Mouse (Mus musculus): ENCODE measurements around the gene Donson.
"Not testable (repeated sequence)": the region's sequence is repeated elsewhere in the genome, so short reads cannot be mapped to it uniquely, and the experiment has no call there.

Donson gene

GRCm38 (mm10) chr16:91688023-91688618 is 449 bp downstream of the Donson start:
- DNase-seq (ENCODE audit: low read depth, low spot score) = no peak

DNA sequence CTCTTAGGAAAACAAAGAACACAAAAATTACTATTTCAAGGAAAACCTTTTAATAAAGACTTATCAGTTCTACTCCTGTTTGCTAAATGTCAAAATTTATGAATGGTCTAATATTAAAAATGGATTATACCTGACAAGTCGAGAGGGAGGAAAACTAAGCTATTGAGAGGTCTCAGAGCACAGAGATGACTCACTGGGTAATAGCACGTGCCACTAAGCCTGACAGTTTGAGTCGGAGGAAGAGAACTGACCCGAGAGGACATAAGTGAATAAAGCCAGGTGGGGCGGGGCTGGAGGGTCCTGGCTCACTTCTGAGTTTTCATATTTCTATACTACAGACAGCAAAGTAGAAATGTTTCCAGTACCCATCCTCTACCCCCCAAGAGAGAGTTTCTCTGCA is 2.2 kb downstream of the Donson start:
- DNase-seq (ENCODE audit: low read depth, low spot score) = no peak

GRCm38 (mm10) chr16:91685526-91685925 is 3.0 kb downstream of the Donson start:
- DNase-seq (ENCODE audit: low read depth, low spot score) = no peak

GRCm38 (mm10) chr16:91680656-91681055 is 7.9 kb downstream of the Donson start:
- DNase-seq (ENCODE audit: low read depth, low spot score) = no peak

- no peak for DNase-seq (ENCODE audit: low read depth, low spot score)
Observed at GRCm38 (mm10) chr16:91678147-91678911, 10.2 kb downstream of the Donson start.

DNA sequence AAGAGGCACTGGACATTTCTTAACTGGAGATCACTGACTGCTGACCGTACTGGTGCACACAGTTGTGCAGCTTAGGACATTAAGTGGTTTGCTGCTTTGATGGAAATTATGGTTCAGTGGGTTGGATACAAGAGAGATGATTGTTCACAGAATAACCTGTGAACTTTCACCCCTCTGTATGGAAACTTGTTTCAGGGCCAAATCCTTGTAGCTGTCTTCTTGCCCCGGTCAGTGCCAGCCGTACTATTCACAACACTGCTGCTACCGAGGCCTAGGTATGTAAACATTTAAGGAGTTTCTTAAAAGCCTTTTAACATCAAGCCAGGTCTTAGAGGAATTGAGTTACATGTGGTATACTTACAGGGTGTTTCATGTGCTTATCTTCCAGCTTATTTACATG is 14.1 kb downstream of the Donson start:
- DNase-seq (ENCODE audit: low read depth, low spot score) = no peak

- no peak for DNase-seq (ENCODE audit: low read depth, low spot score)
Observed at GRCm38 (mm10) chr16:91663795-91664194, 24.8 kb downstream of the Donson start.

DNA sequence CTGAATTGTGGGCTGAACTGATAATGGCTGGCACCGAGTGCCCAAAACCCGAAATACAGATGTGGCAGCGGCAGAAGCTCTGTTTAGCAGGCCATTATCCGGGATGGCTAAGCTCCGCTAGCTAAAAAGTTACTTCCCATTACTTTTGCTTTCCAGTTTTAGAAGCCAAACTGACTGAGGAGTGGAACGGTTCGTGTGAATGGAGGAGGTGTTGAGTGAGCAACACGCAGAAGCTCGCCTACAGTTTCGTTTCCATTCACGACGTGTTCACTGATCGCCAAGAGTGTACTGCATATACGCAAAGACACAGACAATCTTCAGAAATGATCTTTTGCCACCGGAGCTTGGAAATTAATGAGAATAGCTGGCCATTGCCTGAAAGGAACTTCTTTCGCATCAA is 26.2 kb downstream of the Donson start:
- DNase-seq (ENCODE audit: low read depth, low spot score) = no peak

GRCm38 (mm10) chr16:91661397-91661796 is 27.2 kb downstream of the Donson start:
- no peak for DNase-seq (ENCODE audit: low read depth, low spot score)

DNA sequence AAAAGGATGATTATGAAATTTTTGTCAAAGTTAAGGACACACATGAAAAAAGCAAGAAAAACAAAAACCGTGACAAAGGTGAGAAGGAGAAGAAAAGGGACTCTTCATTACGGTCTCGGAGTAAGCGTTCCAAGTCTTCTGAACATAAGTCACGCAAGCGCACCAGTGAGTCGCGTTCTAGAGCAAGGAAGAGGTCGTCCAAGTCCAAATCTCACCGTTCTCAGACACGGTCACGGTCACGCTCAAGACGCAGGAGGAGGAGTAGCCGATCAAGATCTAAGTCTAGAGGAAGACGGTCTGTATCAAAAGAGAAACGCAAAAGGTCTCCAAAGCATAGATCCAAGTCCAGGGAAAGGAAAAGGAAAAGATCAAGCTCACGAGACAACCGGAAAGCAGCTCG is 28.8 kb downstream of the Donson start:
- DNase-seq (ENCODE audit: low read depth, low spot score) = no peak

DNA sequence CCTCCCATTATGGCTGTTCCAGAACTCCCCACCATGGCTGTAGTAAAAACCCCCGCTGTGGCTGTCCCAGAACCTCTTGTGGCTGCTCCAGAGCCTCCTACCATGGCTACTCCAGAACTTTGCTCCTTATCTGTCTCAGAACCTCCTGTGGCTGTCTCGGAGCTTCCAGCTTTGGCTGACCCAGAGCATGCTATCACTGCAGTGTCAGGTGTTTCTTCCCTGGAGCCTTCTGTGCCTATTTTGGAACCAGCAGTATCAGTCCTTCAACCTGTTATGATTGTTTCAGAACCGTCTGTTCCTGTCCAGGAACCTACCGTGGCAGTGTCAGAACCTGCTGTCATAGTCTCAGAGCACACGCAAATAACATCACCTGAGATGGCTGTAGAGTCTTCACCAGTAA is 30.1 kb downstream of the Donson start:
- DNase-seq (ENCODE audit: low read depth, low spot score) = no peak

GRCm38 (mm10) chr16:91657285-91657684 is 31.3 kb downstream of the Donson start:
- no peak for DNase-seq (ENCODE audit: low read depth, low spot score)

DNA sequence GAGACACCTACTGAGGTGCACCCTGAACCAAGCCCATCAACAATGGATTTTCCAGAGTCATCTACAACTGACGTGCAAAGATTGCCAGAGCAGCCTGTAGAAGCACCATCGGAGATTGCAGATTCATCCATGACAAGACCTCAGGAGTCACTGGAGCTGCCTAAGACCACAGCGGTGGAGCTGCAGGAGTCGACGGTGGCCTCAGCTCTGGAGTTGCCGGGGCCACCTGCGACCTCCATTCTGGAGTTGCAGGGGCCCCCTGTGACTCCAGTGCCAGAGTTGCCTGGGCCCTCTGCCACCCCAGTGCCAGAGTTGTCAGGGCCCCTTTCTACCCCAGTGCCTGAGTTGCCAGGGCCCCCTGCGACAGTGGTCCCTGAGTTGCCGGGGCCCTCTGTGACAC is 33.3 kb downstream of the Donson start:
- no peak for DNase-seq (ENCODE audit: low read depth, low spot score)

- DNase-seq (ENCODE audit: low read depth, low spot score) = no peak
Observed at GRCm38 (mm10) chr16:91652191-91652590, 36.4 kb downstream of the Donson start.

GRCm38 (mm10) chr16:91649781-91650180 is 38.8 kb downstream of the Donson start:
- DNase-seq (ENCODE audit: low read depth, low spot score) = no peak

- no peak for DNase-seq (ENCODE audit: low read depth, low spot score)
Observed at GRCm38 (mm10) chr16:91649246-91649645, 39.3 kb downstream of the Donson start.

GRCm38 (mm10) chr16:91648220-91648550 is 40.4 kb downstream of the Donson start:
- peak; percentile 33 for DNase-seq (ENCODE audit: low read depth, low spot score)

- DNase-seq (ENCODE audit: low read depth, low spot score) = peak; percentile 89
Observed at GRCm38 (mm10) chr16:91647461-91648219, 40.9 kb downstream of the Donson start, which contains the start of gene Son. Gene Son (plus strand): TSS chr16:91647506.

DNA sequence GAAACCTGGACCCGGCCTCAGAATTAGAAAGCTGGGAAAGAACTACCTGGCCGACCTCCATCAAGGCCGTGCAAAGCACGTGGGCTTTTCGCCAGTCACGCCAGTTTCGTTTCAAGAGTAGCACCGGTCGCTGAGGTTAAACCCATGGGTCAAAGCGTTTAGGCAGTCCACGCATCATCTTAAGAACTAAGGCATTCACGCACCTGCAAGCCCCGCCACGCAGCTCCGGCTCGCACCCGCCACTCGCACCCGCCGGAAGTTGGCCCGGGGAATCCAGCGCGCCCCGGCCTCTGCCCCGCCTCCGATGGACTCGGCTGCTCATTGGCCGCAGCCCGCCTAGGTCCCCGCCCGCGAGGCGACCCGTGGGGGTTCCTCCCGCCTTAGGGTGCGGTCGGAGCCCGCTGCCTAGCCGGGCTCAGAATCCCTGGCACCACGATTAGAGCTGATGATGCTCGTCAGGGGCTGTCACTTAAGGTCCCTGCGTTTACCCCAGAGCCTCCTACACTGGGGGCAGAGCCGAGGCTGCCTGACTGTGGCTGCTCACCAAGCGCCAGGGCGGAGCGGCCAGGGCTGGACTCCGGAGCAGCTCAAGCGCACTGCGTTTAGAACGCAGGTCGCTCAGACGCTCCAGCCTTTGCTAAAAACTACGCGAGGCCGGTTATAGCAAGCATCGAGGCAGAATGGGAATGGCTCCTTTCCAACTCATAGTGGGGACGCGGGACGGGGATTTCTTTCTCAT is 41.7 kb downstream of the Donson start, which contains the start of gene Gart:
Gene Gart, minus strand, starts transcription at position 272 of the 739 bp plus-strand sequence.
- DNase-seq (ENCODE audit: low read depth, low spot score) = peak; percentile 72

- no peak for DNase-seq (ENCODE audit: low read depth, low spot score)
Observed at GRCm38 (mm10) chr16:91645995-91646602, 42.5 kb downstream of the Donson start.

GRCm38 (mm10) chr16:91645420-91645819 is 43.1 kb downstream of the Donson start:
- DNase-seq (ENCODE audit: low read depth, low spot score) = not testable (repeated sequence)
